Mouse (Mus musculus): ENCODE measurements around the gene Cmip. TPM values are rescaled to one million over a fixed set of nuclear protein-coding genes. Genes with fewer than 3 reads are reported as not detected.

The Cmip gene
- total RNA-seq, 4 experiments from 2014 or later, result 14.4 to 20.4 (median 16.3) TPM

DNA sequence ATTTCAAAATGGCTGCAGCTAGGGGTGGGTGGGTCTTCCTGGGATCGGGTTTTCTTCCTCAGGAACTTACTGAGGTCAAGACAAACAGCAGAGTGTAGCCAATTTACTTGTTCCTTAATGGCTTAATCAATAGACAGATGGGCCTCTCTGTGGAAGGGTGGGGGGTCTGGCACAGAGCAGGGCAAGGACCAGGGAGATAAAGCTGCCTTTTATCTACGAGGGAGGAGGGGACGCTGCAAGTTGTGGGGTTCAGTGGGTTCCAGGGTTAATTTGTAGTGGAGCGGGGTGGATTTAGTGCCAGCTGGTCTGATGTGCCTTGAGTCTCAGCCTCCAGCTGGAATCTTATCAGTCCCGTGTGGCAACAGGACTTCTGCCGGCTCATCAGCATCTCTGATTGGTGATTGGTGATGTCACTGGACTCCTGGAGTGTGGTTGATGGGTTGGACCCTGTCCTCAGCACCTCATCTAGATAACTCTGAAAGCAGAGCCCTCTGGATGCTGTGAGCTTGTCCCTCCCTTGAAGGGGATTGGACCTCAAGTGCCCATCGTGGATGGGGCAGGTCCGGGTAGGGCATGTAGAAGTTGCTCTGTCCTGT, 65.9 kb downstream of the Cmip start:
- DNase-seq (ENCODE audit: low spot score), result no peak

DNA sequence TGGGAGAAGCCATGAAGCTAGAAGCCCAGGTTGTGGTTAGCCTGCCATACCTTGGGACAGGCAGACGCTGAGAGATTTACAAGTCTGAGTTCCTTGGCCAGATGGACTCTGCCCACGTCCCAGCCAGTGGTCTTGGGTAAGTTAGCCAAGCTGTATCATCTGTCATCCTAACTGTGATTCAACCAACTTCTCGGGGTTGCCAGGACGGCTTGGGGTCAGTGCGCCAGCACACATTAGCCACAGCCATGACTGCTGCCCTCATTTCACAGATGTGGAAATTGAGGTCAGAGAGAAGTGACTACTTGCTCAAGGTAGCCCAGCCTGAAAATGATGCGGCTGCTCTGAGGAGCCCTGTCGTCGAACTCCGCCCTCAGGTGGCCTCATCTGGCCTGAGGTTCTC, 68.0 kb downstream of the Cmip start:
- no peak for DNase-seq (ENCODE audit: low spot score)

DNA sequence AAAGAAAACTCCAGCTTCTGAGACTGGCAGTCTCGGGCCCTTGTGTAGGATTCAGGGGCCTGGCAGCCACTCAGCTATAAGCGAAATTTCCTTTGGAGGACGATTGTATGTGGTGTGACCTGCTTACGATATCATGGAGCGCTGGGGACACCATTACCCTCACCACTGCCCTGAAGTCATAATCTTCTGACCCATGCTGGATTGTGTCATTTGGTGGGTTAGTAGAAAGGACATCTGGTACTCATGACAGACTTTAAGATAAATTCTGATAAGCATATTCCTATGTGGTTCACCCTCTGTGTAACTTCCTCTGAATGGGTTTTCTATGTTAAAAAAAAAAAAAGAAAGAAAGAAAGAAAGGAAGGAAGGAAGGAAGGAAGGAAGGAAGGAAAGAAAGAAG, 69.9 kb downstream of the Cmip start:
- no peak for DNase-seq (ENCODE audit: low spot score)

DNA sequence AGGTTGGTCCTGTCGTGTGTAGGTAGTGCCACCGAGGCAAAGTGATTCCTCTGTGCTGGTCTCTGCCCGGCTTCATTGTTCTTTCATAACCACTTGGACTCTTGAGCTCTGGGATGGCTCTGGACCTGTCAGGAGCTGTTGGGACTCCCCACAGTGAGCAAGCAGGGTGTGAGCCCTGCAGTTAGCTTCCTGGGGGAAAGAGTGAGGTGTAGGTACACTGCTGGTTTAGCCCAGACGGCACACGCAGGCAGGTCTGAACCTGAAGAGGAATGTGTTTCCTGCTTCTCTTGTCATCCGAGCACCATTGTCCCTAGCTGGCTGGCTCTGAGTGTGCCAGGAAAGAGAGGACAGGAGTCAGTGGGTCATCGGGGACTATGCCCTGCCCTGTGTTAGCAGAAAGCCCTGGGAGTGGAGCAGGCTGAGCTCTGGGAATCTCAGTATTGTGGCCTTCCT, 70.5 kb downstream of the Cmip start:
- no peak for DNase-seq (ENCODE audit: low spot score)

DNA sequence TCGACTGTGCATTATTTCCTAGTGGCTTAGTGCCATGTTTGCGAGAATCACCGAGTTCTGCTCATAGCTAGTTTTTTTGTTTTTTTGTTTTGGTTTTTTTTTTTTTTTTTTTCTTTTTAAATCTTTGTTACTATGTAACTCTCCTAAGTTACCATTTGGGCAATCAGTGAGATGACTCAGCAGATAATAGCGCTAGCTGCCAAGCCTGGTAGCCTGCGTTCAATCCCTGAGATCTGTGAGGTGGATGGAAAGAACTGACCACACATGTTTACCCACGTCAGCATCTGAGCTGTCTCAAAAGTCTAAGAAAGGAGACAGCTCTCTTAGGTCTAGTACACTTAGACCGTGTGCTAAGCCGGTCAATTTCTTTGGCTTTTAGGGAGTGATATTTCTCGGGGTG, 71.9 kb downstream of the Cmip start:
- no peak for DNase-seq (ENCODE audit: low spot score)

DNA sequence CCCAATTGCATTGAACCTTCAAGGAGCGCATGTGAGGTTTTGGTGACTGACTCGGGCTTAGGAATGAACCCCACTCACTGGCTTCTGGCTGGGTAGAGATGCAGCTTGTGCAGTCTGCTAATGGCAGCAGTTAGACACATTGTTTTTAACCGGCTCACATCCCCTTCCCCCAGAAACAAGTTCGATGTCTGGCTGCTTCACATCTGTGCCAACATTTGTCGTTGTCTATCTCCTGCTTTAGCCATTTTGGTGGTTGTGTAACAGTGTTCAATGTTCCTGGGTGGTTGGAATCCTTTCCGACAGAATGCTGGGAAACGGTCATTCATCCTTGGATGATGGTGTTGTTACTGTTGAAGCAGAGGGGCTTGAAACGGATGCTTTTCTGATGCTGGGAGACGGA, 72.3 kb downstream of the Cmip start:
- no peak for DNase-seq (ENCODE audit: low spot score)

DNA sequence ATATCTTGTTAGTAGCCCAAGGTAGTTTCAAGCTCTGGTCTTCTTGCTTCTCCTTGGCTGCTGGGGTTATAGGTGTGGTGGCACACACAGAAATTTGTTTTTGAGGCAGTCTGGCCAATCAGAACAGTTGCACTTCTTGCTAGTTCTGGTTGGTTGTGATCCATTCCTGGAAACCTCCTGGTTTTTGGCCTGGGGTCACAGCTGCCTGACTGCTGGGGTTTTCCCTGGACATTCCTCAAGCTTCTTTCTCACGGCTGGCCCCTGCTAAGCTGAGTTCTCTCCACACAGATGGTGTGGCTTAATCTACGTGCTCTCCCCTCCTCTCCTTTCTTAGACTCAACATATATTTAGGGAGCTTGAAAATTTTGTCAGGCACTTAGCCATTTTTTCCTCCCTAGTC, 73.0 kb downstream of the Cmip start:
- no peak for DNase-seq (ENCODE audit: low spot score)

DNA sequence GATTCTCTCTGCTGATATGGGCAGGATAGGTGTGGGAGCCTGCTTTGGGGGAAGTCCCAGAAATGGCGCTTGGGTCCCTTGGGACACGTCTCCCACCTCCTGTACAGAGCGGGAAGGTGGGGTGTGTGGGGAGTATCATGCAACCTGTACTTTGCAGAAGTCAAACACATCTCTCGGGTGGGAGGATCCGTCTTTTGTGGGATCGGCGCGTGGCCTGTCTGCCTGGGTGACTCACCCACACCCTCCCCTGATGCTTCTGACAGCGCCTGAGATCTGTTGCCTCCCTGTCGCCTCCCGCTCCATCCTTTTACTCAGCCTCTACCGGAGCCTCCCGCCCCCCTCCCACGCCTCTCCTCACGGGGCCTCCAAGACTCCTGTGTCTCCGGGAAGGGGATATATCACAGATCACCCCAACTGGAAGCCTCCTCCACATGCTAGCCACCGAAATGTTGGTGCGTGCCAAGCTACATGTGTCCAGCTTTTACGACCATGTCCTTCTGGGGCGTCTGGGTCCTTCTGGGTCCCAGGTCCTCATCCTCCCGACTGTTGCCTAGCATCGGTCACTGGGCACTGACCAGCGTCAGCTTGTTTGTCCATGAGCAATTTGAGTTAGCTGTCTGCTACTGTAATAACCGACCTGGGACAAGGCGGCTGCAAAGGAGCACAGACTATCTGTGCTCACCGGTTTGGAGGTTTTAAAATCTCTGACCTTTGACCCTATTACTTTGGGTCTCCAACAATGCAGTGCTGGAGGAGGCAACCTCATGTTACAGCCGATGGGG, 75.6 kb downstream of the Cmip start:
- no peak for DNase-seq (ENCODE audit: low spot score)

DNA sequence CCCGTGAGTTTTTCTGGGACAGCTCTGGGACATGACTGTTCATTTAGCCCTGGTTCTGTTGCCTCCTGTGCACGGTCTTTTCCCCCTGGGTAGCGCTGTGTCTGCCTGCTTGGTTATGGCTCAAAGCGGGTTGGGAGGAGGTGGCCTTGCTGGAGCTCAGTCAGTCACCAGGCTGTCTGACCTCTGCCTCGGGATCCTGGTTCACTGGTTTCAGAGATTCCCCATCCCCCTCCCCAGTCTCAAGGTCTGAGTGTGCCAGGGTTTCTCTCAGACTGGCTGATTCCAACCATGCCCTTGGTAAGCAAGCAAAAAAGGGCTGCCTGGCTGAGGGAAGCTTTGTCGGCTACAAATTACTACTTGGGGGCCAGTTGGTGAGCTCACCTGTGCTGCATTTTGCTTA, 76.8 kb downstream of the Cmip start:
- DNase-seq (ENCODE audit: low spot score), result no peak

DNA sequence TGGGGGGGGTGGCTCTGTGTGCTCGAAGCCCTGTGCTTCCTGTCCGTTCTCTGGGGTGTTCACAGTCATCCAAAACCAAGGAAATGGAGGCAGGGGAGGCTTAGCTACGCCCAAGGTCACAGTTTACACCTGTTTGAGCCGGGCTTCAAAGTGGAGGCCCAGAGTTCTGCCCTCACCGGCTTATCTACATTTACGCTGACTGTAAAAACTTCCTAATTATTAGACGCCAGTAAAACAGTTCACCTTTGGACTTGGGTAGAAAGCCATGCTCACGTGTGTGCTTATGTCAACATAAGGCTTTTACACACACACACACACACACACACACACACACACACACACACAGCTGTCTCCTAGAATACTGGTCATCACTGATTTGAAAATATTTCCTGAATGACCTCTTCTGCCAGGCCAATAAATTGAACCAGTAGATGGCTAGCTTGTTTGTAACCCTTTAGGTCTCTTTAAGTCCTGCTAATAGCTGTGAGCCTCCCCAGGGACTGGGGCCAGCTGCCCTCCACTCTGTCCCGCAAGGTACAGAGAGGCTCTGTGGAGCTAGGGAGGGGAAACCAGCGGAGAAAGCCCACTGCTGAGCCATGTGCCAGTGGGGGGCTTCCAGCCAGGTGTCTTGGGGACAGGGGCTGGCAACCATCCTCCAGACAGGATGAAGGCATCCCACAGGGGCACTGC, 77.3 kb downstream of the Cmip start:
- DNase-seq (ENCODE audit: low spot score), result no peak

DNA sequence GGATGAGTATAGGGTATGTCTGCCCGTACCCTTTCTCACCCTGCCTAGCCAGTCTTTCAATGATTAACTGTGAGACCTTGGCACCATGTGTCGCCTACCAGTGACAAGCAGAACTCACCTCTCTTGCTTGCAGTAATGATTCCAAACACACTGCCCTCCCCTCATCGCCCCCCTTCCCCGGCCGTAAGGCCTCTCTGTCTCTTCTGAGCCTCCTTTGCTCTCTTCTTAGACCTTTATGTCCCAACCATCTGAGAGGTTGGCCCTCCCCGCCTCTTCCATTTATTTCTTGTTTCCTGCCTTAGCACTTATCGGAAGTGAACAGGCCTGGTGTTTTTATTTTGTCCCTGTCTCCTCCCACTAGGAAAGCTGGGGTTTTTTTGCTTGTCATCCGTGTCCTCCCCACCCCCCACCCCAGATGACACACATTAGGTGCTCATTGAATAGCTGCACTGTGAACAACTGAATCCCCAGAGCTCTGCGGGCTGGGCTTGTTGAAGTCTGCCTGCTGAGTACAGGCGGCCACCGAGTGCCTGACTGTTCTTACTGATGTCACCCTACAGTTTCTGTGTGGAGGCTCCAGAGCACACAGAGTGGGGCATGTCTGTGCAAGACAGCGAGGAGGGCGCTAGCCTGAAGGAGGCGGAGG, 78.0 kb downstream of the Cmip start:
- DNase-seq (ENCODE audit: low spot score), result peak; percentile 42

DNA sequence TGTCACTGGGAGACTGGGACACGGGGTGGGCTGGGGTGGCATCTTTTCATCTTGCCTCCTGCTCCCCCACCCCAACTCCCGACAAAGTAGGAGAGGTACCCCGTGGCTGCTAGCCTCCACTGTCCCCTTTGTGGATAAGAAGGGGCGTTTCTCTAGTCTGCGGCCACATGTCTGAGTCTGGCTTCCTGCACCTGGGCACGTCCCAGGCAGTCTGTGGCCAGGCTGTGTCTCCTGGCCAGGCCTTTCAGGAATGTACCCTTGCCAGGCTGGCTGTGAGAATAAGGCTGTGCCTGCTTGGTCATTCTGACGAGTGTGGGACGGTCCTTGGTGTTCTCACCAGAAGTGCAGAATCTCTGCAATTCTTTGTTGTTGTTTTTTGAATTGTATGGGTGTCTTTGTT, 78.6 kb downstream of the Cmip start:
- no peak for DNase-seq (ENCODE audit: low spot score)

DNA sequence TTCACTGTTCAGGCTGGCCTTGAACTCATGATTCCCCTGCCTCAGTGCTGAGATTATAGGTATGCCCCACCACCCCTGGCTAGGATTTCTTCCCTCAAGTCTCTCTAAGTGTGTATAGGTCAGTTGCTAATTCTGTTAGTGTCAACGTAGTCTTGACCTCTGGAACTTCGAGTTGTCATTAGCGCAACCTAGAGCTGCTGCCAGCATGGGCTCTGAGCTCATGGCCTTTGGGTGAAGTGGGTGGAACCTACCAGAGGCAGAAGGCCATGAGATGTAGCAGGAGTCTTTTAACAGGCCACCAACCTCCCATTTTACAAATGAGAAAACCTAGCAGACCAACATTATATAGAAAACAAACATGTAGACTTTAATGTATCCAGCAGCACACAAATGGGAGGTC, 80.3 kb downstream of the Cmip start:
- no peak for DNase-seq (ENCODE audit: low spot score)

DNA sequence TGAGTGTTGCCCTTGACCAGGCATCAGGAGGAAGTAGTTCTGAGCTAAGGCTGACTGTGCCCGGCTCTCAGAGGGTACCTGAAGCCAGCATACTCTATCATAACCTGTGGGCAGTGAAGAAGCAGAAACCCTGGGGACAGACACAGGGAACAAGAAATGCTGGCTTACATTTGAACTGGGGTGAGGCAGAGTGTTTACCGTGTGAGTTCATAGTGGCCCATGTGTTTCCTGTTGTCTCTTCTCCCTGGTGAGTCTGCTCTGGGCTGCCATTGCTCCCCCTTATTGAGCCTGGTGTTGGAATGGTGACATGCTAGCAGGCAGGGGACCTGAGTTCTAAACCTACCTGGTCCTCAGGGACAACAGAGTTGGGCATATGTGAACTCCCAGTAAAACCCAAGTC, 81.8 kb downstream of the Cmip start:
- DNase-seq (ENCODE audit: low spot score), result no peak

DNA sequence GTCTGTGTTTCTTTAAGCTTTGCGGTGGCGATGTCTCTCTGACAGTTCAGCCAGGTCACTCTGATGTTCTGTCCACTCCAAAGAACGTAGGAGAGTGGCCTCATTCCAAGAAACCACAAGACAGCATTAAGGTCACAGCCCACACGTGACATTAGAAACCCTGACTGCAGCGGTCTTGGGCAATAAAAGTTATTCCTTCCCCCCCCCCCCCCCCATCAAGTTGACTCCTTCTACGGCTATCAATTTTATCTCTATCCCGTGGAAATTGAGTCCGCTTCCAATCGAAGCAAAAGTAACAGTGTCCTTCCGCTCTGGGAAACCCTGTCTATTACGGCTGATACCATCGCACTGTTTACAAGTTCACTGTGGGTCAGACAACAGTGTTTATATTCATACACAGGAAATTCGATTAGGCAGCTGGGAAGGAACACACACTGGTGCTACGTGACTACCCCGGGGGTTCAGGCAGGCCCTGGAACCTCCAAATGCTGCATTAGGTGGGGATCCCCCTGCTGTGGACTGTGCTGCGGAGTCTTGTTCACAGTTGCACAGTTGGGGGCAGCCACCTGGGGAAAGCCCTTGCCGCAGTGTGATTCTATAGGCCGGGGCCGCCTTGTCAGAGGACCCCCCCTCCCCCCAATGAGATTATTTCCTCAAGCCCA, 82.6 kb downstream of the Cmip start:
- peak; percentile 62 for DNase-seq (ENCODE audit: low spot score)

DNA sequence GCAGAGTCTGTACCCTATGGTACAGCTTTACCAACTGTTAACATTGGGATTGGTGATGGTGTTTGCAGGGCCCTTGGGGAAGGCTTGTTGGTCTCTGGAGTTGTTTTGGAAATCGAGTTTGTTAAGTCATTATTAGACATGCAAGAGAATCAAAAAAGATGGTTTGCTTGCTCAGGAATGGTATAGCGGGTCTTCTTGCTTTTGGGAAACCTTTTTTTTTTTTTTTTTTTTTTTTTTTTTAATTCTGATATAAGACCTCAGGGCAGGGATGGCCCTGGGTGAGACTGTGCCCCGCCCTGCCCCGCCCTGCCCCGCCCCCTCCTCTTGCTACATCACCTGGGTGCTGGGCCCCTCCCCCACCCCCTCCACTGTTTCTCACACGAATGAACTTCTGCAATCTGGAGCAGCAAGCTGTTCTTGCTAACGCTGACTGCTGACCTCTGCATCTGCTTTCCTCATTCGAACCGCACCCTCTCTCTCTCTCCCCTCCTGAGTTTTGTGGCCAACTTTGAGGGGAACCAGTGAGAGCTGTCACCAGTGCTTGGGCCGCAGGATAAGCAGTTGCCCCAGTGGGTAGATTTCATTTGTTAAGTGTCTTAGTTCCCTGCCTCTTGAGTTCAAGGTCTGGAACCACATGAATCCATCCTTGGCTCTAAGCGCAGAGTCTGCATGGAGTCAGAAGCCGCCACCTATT, 83.2 kb downstream of the Cmip start:
- peak; percentile 58 for DNase-seq (ENCODE audit: low spot score)

DNA sequence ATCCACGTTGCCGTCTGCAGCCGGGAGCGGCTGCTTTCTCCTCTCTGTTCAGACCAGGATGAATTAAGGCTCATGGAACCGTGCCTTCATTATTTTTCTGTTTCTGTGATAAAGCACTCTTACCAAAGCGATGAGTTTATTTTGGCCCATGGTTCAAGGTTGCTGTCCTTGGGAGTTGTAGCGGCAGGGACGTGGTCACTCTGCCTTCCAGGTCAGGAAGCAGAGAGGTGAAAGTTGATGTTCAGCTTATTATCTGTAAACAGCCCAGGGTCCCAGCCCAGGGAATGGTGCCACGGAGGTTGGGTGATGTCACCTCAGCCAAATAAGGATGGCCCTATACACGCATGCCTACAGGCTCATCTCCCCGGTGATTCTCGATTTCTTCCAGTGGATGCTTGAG, 83.9 kb downstream of the Cmip start:
- DNase-seq (ENCODE audit: low spot score), result no peak

DNA sequence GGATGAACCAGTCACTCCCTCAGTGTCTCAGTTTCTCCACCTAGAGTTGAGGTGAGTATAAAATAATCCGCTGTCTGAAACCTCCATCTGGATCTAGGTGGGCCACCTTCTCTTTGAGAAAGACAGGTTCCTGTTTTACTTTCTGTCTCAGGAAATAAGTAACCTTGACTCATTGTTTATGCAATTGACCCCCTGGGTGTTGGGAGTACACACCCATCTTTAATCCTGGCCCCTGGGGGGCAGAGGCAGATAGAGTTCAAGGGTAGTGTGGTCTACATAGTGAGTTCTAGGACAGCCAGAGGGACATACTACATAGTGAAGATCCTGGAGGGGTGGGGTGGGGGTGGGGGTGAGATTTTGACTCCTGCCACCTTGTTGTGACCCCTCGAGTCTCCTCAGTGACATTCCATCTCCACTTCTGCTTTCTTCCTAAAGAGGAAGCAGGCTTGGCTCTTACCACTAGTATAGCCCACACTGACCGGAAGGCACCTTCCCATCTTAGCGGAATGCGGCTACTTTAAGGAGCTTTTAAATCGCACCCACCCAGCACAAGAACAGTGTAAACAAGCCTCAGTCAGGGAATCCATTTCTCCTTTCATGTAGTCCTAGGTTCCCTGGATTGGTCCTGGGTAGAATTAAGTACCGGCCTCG, 86.0 kb downstream of the Cmip start:
- no peak for DNase-seq (ENCODE audit: low spot score)

DNA sequence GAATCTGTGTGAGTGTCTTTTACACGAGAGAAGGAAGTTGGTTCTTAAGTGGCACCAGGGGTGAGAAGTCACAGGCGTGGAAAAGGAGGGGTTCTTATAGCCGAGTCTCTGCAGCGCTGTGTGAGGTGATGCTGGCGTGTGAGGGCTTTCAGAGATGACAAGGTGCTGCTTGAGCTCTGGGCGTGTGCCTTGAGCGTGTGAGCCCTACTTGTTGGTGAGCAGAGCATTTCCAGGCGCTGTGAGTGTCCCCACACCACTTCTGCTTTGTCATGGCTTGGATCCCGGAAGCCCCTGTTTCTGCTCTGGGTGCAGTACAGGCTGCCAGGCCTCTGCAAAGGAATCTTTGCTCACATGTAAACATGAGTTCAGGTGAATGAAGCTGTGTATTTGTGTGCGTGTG, 86.6 kb downstream of the Cmip start:
- no peak for DNase-seq (ENCODE audit: low spot score)

DNA sequence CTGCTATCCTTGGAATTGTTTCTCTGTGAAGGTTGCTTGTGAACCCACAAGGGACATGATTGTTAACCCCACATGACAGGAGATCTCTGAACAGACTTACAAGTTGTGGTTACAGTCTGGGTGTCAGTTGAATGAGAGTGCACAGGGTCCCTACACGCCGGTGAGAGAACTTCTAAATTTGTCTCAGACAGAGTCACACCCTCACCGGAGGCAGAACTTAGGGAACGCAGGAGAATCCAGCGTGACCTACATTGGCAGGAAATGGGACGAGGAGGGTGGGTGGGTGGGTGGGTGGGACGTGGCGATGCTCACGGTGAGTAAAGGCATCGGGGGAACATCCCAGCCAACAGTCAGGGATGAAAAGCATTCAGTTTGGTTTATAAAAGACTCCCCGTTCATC, 88.0 kb downstream of the Cmip start:
- DNase-seq (ENCODE audit: low spot score), result no peak

DNA sequence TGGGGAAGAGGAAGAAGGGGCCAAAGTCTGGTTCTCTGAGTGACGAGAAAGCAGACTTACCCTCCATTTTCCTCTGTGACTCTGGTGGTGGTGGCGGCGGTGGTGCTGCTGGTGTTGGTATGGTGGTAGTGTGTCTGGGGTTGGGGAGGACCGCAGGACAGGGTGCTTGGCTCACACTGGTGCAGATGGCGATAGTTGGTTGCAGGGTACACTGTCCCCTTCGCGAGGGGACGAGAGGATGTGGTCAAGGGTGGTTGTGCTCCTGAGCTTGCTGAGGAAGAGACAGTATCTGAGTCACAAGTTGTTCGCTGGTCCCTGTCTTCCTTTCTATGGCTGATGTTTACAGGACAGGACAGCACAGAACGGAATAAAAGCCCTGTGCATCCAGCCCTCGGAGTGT, 88.5 kb downstream of the Cmip start:
- DNase-seq (ENCODE audit: low spot score), result no peak

All from heart, adult 8-10 months (tissue).